Mouse (Mus musculus): Measurements from ENCODE around the gene Bcl6. TPM values are rescaled to one million over a fixed set of nuclear protein-coding genes. Genes with fewer than 3 reads are reported as not detected.

Gene Bcl6
- polyA plus RNA-seq, 1 experiment from 2014 or later, result 1.8 TPM

DNA sequence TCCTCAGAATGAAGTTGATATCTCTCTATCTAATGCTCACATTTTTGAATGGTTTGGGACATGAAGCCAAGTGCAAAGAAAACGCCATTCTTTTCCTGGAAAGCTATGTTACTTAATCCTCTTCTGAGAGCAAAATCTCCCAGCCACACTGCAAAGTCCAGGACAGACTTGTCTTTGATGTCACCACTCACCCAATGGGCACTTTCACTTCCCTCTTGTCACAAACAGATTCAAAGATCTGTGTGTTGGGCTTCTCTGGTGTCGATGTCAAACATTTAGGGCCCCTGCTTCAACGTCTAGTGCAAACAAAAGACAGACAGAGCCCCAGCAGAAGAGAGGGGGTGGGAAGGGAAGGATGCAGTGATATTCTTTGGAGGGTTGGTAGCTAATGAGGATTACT is 23.4 kb upstream of the Bcl6 start:
- H3K9ac ChIP-seq, result no peak overlapping the region
- WGBS, result 54% methylated on average over 3 of the region's 3 CpGs
- no peaks in the 10 kb centered on the region for H3K36me3 ChIP-seq
- H3K4me3 ChIP-seq, result no peak overlapping the region
- H3K4me1 ChIP-seq, result no peaks in the 10 kb centered on the region
- H3K27me3 ChIP-seq, result no peaks in the 10 kb centered on the region
- no peak overlapping the region for H3K4me2 ChIP-seq
- no peak for ATAC-seq (ENCODE audit: insufficient number of reproducible peaks, insufficient read depth, low FRiP score, low TSS enrichment, low read depth)
- no peak overlapping the region for H3K27ac ChIP-seq
- H3K9me3 ChIP-seq, result no peaks in the 10 kb centered on the region

- no peaks in the 10 kb centered on the region for H3K4me1 ChIP-seq
- no peak overlapping the region for H3K4me2 ChIP-seq
- no peak overlapping the region for H3K9ac ChIP-seq
- H3K27ac ChIP-seq, result no peak overlapping the region
- no peaks in the 10 kb centered on the region for H3K36me3 ChIP-seq
- H3K27me3 ChIP-seq, result no peaks in the 10 kb centered on the region
- no peak overlapping the region for H3K4me3 ChIP-seq
- ATAC-seq (ENCODE audit: insufficient number of reproducible peaks, insufficient read depth, low FRiP score, low TSS enrichment, low read depth), result no peak
- H3K9me3 ChIP-seq, result no peaks in the 10 kb centered on the region
- WGBS, result 84% methylated on average over 3 of the region's 3 CpGs
Measured at GRCm38 (mm10) chr16:24011306-24011705, 22.7 kb upstream of the Bcl6 start.

GRCm38 (mm10) chr16:24009891-24010290 is 21.2 kb upstream of the Bcl6 start:
- Histone ChIP-seq H3K9ac (no peak overlapping the region), H3K4me2 (no peak overlapping the region), H3K9me3 (no peaks in the 10 kb centered on the region), H3K27ac (no peak overlapping the region), H3K4me1 (no peaks in the 10 kb centered on the region), H3K27me3 (no peaks in the 10 kb centered on the region), H3K36me3 (no peaks in the 10 kb centered on the region), H3K4me3 (no peak overlapping the region)
- 91% methylated on average over 2 of the region's 2 CpGs for WGBS
- ATAC-seq (ENCODE audit: insufficient number of reproducible peaks, insufficient read depth, low FRiP score, low TSS enrichment, low read depth), result no peak

DNA sequence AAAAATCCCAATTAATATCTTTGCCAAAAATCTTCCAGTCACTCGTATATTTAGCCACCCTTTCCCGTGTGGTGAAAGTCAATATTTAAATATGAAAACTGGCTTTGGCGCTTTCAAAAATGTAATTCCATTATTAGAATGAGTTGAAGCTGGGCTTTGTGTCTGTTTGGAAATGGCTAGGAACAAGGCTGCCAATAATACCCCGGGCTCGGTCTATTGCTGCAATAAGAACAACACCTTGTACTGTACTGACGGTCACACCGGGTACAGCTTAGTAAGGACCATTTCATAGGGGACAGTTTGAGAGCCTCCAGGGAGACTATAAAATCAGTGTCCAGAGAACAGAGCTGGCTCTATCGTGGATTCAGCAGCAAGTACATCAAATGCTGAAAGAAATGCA is 17.3 kb upstream of the Bcl6 start:
- Histone ChIP-seq H3K9me3 (no peaks in the 10 kb centered on the region), H3K27me3 (no peaks in the 10 kb centered on the region), H3K4me3 (no peak overlapping the region), H3K27ac (no peak overlapping the region), H3K36me3 (no peaks in the 10 kb centered on the region), H3K9ac (no peak overlapping the region), H3K4me2 (no peak overlapping the region), H3K4me1 (no peaks in the 10 kb centered on the region)
- 88% methylated on average over 8 of the region's 8 CpGs for WGBS
- ATAC-seq (ENCODE audit: insufficient number of reproducible peaks, insufficient read depth, low FRiP score, low TSS enrichment, low read depth), result no peak

- H3K27me3 ChIP-seq, result no peaks in the 10 kb centered on the region
- 81% methylated on average over 6 of the region's 6 CpGs for WGBS
- H3K4me2 ChIP-seq, result no peak overlapping the region
- H3K27ac ChIP-seq, result no peak overlapping the region
- H3K9me3 ChIP-seq, result no peaks in the 10 kb centered on the region
- H3K36me3 ChIP-seq, result no peaks in the 10 kb centered on the region
- H3K4me1 ChIP-seq, result peaks cover 11% of the 10 kb centered on the region
- no peak for ATAC-seq (ENCODE audit: insufficient number of reproducible peaks, insufficient read depth, low FRiP score, low TSS enrichment, low read depth)
- no peak overlapping the region for H3K4me3 ChIP-seq
- H3K9ac ChIP-seq, result no peak overlapping the region
Measured at GRCm38 (mm10) chr16:23997912-23998311, 9.3 kb upstream of the Bcl6 start.

DNA sequence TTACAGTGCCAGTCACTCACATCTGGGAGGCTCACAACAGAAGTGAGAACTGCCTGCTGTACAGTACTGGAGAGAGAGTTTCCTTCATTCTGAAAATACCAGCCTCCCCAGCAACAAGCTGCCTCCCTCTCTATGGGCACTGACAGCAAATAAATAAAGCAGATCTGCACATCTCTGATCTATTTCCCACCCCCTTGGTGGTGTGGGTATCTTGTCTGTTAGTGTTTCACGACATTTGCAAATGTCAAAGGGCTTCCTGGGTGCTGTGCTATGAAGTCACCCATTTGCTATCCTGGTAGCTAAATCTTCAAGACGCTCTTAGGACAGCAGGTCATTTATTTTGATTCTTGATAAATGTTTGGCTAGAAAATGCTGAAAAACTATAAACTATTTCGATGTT is 8.6 kb upstream of the Bcl6 start:
- Histone ChIP-seq H3K36me3 (no peaks in the 10 kb centered on the region), H3K4me1 (peaks cover 11% of the 10 kb centered on the region), H3K4me2 (no peak overlapping the region), H3K4me3 (no peak overlapping the region), H3K9ac (no peak overlapping the region), H3K27me3 (no peaks in the 10 kb centered on the region), H3K27ac (no peak overlapping the region), H3K9me3 (no peaks in the 10 kb centered on the region)
- 82% methylated on average over 3 of the region's 3 CpGs for WGBS
- no peak for ATAC-seq (ENCODE audit: insufficient number of reproducible peaks, insufficient read depth, low FRiP score, low TSS enrichment, low read depth)

- no peaks in the 10 kb centered on the region for H3K36me3 ChIP-seq
- H3K4me1 ChIP-seq, result peaks cover 12% of the 10 kb centered on the region
- no peaks in the 10 kb centered on the region for H3K9me3 ChIP-seq
- ATAC-seq (ENCODE audit: insufficient number of reproducible peaks, insufficient read depth, low FRiP score, low TSS enrichment, low read depth), result no peak
- no peak overlapping the region for H3K9ac ChIP-seq
- no peaks in the 10 kb centered on the region for H3K27me3 ChIP-seq
- no peak overlapping the region for H3K27ac ChIP-seq
- H3K4me2 ChIP-seq, result no peak overlapping the region
- H3K4me3 ChIP-seq, result no peak overlapping the region
- 83% methylated on average over 7 of the region's 7 CpGs for WGBS
Measured at GRCm38 (mm10) chr16:23996342-23996741, 7.7 kb upstream of the Bcl6 start.

GRCm38 (mm10) chr16:23993351-23994321 is 5.0 kb upstream of the Bcl6 start:
- H3K36me3 ChIP-seq, result no peaks in the 10 kb centered on the region
- WGBS, result 41% methylated on average over 17 of the region's 17 CpGs
- peak overlapping the region; percentile 36; the same call in 1 of the 2 replicates for H3K4me2 ChIP-seq
- 0 out of 2 replicates have a peak, but pooled peaks have one; percentile 39 for ATAC-seq (ENCODE audit: insufficient number of reproducible peaks, insufficient read depth, low FRiP score, low TSS enrichment, low read depth)
- H3K4me3 ChIP-seq, result no peak overlapping the region
- no peaks in the 10 kb centered on the region for H3K9me3 ChIP-seq
- H3K9ac ChIP-seq, result no peak overlapping the region
- H3K27me3 ChIP-seq, result no peaks in the 10 kb centered on the region
- peaks cover 27% of the 10 kb centered on the region for H3K4me1 ChIP-seq
- H3K27ac ChIP-seq, result no peak overlapping the region; the same call in 1 of the 2 replicates

GRCm38 (mm10) chr16:23991846-23992580 is 3.4 kb upstream of the Bcl6 start:
- WGBS, result 79% methylated on average over 14 of the region's 14 CpGs
- Histone ChIP-seq H3K4me3 (no peak overlapping the region), H3K4me2 (no peak overlapping the region), H3K36me3 (no peaks in the 10 kb centered on the region), H3K27ac (no peak overlapping the region), H3K27me3 (no peaks in the 10 kb centered on the region), H3K9ac (no peak overlapping the region), H3K4me1 (peaks cover 29% of the 10 kb centered on the region), H3K9me3 (no peaks in the 10 kb centered on the region)
- no peak for ATAC-seq (ENCODE audit: insufficient number of reproducible peaks, insufficient read depth, low FRiP score, low TSS enrichment, low read depth)

GRCm38 (mm10) chr16:23991170-23991569 is 2.5 kb upstream of the Bcl6 start:
- Histone ChIP-seq H3K36me3 (no peaks in the 10 kb centered on the region), H3K4me1 (peaks cover 37% of the 10 kb centered on the region), H3K27ac (no peak overlapping the region), H3K9me3 (no peaks in the 10 kb centered on the region), H3K4me2 (no peak overlapping the region), H3K27me3 (peaks cover 2% of the 10 kb centered on the region; the same call in 1 of the 2 replicates), H3K9ac (no peak overlapping the region), H3K4me3 (no peak overlapping the region)
- ATAC-seq (ENCODE audit: insufficient number of reproducible peaks, insufficient read depth, low FRiP score, low TSS enrichment, low read depth), result no peak
- WGBS, result 2% methylated on average over 4 of the region's 4 CpGs

DNA sequence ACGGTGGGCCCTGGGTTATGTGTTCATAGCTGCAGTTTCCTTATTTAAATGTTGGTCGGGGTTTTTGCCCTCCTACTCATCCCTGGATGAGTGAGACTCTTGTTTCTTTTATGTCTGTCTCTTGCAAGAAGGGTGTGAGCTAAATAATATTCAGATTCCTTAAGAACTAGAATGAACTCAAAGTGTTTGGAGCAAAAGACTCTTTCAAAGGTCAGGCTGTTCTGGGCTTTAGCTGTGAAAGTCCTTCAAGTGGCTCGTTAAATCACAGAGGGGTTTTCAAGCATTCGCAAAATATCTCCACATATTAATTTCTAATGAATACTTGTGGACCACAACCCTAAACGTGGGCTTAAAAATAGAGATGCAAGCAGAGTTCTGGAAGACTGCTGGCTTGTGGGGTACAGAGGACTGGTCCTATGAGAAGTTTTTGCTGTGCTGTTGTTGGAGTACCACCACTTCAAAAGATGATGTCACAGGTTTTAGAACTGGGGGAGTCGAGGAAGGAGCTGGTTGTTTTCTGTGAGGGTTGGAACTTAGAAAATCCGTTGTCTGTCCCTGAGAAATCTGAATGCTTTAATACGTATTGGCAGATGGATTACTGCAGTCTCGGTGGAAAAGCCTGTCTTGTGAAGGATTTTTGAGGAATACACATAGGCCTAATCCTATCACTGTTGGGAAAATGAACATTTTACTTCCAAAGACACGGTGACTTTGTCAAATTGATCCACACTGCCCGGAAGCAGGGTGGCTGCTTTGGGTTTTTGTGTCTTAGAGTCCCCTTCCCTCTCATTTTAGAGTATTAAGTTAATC is 1.7 kb upstream of the Bcl6 start:
- Histone ChIP-seq H3K4me2 (peak overlapping the region; percentile 92), H3K27me3 (peaks cover 3% of the 10 kb centered on the region; the same call in 1 of the 2 replicates), H3K9me3 (no peaks in the 10 kb centered on the region), H3K36me3 (no peaks in the 10 kb centered on the region), H3K4me3 (peak overlapping the region; percentile 75), H3K27ac (no peak overlapping the region), H3K4me1 (peaks cover 45% of the 10 kb centered on the region), H3K9ac (peak overlapping the region; percentile 89; the same call in 1 of the 2 replicates)
- 28% methylated on average over 11 of the region's 11 CpGs for WGBS
- ATAC-seq (ENCODE audit: insufficient number of reproducible peaks, insufficient read depth, low FRiP score, low TSS enrichment, low read depth), result no peak

Measured in embryonic facial prominence, embryonic 13.5 days (tissue).